Mouse (Mus musculus) urinary bladder, postnatal 10 days (tissue): ENCODE results near the gene Syt17.

ENCODE experiments used
- DNase-seq: peaks from one replicate; pipeline ENCODE4 v3.0.0; 2022; ENCODE audit warnings: low spot score

Gene Syt17

DNA sequence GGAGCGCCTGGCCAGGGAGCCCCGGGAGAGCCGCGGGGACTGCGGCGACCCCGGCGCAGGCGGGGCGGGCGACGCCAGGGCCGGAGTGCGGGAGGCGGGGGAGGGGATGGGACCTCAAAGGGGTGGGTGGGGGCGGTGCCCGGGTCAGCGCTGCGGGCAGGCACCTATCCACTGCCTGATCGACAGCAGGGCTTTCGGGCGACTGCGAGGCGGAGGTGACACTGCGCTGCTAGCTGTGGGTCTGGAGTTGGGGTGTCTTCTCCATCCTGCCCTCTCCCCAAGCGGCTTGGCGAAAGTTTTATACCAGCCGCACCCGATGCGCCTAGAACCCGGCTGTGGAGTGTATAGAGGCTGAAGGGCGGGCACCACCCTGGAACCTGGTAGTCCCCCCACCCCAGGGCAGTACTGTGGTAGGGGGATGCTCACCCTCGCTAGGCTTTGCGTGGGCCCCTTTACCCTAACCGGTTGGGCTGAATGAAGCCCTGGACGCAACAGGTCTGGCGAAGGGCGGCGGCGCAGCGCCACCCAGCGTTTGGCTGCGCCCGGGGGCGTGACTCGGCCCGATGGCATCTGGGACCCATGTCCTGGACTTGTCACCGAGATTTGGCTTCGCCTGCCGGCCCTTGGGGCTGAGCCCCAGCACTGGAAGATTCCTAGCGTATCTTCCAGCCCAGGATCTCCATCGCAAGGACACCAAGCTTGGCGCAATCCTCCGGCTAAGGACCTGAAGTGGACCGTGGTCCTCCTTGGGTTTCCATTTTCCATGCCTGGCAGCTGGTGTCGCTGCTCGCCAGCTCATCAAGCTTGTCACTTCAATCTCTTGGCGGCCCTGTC lies at the start of gene Syt17:
Gene Syt17 (minus strand): TSS at position 89 of the 834 bp plus-strand sequence.
- DNase-seq: no peak

DNA sequence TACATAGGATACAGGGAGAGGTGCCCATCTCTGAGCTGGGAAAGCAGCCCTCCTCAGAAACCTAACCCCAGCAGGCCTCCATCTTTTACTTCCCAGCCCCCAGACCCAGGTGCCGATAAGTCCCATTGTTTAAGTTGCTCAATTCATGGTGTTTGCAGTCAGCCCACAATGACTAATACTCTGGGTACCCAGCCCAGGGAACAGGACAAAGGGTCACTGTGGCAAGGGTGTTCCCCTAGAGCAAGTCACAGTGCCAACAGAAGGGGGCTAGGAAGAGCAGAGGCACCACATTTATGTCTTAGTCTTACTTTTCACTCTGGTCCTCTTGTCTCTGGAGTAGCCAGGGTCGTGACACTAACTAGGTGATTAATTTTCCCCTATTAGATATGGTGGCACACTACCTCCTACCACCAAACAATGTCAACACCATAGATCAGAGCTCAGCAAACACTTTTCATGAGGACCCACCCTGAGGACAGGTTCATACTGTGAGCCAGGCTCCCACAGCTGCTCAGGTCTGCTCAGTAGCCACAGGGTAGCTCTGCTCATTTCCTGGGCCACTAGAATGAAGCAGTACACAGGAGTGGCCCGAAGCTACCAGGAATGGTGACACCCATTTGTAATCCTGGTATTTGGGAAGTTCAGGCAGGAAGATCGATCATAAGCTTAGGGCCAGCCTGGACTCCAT lies 47.0 kb upstream of the Syt17 start:
- DNase-seq: no peak

GRCm38 (mm10) chr7:118493892-118494291 lies 45.9 kb upstream of the Syt17 start:
- DNase-seq: no peak

DNA sequence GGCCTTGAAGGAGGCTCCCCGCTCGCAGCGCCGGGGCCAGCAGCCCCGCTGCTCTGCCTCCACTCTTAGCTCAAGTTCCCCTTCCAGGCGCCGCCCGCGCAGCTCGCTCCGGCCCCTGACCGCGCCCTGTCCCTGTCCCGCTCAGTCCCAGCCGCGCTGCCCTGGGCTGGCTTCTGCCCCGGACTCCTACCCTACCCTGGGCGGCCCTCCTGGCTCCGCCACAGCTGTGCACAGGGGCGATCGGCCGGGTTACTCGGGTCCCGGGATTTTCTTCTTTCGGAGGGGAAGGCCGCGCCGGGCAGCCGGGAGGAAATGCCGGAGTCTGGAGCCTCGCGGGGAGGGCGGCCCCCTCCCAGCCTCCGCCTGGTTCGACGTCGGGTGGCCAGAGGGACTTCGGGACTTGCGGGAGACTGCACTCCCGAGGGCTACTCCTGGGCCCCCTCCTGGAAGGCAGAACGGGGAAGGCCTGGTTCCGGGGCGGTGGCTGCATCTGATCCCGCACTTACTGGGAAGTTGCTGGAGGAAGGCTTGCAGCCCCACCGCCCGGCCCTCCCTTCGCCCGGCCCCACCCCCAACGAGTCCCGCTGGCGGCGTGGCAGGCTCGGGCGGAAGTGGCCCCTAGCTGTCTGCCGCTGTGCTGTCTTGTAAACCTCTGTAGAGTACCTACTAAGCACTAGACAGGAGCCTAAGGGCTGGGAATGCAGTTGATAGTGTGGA lies 43.6 kb upstream of the Syt17 start, which contains the start of gene Itpripl2:
Gene Itpripl2 (minus strand): TSS at position 545 of the 717 bp plus-strand sequence.
- peak; percentile 42 for DNase-seq

GRCm38 (mm10) chr7:118490666-118491430 lies 42.8 kb upstream of the Syt17 start:
- DNase-seq: no peak

DNA sequence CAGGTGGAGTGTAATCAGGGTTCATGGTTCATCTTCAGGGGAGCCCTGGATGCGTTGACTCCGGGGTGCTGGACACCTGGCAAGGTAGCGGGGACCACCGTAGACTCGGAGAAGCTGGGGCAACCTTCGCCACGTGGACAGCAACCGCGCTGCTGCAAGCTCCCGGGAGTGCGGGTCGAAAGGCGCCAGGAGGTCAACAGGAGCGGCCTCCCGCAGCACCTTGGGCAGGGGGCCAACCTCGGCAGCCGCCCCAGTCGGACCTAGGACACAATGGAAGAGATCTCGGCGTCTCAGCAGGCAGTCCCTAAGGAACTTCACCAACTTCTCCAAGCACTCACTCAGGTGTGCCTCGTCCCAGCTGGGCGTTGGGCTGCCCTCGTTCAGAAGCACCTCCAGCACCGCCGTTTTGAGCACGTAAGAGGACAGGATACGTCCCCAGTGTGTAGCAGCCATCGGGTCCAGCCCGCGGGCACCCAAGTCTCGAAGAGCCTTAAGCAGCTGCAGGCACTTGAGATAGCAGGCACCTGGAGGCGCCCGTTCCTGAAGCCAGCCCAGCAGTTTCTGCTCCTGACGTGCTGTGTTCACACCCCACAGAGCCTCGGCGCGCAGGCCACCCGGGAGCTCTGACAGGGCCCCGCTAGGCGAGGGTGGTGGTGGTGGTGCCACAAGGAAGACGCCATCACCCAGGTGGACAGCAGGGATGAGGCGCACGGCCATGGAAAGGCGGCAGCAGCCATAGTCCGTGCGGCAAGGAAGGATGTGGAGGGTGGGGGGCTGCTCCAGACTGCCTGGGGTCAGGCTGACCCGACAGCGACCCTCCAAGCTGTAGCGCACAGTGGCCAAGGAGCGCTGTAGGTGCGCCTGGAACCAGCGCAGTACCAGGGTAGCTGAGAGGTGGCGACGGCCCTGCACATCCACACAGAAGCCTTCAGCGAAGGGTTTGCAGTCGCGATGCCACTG lies 42.0 kb upstream of the Syt17 start:
- no peak for DNase-seq

DNA sequence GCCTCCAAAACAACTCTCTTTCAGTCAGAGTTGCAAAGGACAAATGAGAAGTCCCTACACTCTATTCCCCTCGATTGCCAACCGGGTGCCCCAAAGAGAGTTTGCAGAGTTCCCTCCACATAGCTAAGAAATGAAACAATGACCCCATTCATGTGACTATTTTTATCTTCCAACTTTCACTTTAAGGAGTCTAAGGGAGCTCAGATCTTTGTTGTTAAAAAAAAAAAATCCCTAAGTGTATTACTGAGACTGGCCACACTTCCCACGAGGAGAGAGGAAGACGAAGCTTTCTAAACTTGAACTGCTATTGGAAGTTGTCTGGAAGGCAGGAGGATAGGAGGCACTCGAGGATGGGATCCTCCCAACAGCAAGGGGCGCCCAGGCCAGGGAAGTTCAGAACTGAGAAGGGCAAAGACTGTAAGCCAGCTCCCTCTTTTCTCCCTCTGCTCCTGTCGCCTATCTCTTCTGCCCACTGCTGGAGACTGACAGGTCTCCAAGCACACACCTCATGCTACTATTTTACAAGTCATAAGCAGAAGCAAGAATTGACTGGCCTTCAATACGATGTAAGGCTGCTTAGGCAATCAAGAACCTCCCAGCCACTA lies 40.1 kb upstream of the Syt17 start:
- no peak for DNase-seq

GRCm38 (mm10) chr7:118486917-118487316 lies 38.9 kb upstream of the Syt17 start:
- no peak for DNase-seq

- no peak for DNase-seq
Observed at GRCm38 (mm10) chr7:118483996-118484395, 36.0 kb upstream of the Syt17 start.

DNA sequence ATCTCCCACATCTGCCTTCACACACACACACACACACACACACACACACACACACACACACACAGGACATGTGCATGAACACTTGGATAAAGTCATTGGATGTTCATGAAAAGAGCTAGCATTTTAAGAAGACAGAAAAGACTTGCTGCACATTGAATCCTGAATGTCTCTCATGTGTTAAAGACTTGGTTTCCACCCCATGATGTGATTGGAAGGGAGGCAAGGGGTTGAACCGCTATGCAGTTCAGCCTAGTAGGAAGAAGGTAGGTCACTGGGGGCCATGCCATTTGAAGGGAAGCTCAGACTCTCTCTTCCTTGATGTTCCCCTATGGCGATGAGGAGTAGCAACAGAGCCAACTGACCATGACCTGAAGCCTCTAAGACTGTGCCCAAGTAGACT lies 34.0 kb upstream of the Syt17 start:
- no peak for DNase-seq

DNA sequence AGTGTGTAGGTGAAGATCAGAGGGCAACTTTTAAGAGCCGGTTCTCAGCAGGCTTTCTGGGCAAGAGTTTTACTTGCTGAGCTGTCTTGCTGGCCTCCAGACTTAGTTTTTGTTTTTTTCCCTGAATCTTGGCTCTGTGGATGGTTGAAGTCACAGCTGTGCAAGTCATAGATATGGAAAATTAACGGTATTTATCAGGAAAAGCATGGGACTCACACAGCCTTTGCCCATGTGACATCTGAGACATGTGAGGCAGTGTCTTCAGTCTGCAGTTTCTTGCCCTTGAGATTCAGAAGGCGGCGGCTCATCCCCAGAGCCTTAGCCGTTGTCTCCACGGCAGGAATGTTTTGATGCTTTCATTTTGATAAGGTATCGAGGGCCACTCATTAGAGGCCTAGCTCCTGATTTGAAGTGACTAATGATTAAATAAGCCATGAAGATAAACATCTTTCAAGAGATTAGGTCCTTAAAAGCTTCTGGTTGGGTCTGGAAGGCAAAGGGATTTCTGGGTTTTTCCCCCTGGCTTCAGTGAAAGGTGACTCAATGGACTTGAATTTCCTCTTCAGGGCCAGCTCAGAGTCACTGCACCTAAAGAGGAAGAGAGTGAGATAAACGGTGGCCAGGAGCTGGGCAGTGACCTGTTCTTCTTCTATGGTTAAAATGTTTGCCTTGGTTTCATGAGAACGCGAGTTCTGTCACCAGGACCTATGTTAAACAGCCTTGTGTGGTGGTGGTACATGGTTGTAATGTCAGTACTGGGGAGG lies 33.2 kb upstream of the Syt17 start:
- DNase-seq: no peak

DNA sequence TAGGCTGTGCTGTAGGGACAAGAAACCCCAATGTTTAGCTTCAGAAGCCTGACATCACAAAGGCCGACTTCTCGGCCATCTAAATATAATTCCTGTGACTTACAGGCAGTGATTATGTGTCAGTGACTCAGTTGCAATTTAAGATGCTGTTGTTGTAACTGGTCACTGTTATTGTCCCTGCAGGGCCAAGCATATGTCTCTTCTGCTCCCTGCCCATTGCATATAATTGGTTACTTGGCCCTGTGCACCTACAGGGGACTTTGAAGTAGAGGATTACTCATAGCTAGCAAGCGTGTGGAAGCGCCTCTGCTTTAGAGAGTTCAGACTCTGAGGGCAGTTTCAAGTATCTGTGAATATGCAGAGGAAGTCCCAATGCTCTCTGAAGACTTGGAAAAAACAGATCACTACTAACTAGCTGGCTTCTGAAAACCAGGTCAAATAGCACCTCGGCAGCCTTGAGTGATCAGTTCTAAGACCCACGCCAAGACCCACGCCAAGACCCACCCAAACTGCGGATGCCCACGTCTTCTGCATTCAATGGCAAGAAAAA lies 32.2 kb upstream of the Syt17 start:
- DNase-seq: no peak

GRCm38 (mm10) chr7:118478835-118479312 lies 30.9 kb upstream of the Syt17 start:
- DNase-seq: no peak

DNA sequence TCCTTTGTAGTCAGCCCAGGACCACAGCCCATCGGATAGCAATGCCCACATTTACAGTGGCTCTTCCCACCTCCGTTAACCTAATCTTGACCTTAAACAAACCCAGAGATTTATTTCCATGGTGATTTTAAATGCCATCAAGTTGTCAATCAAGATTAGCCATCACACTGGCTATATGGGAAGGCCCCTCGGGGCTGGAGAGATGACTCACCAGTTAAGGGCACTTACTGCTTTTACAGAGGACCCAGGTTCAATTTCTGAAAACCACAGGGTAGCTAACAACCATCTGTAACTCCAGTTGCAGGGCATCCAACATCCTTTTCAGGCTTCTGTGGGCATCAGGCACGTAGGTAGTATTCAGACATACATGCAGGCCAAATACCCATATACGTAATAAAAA lies 28.4 kb upstream of the Syt17 start:
- no peak for DNase-seq

GRCm38 (mm10) chr7:118475008-118475705 lies 27.1 kb upstream of the Syt17 start:
- DNase-seq: no peak

DNA sequence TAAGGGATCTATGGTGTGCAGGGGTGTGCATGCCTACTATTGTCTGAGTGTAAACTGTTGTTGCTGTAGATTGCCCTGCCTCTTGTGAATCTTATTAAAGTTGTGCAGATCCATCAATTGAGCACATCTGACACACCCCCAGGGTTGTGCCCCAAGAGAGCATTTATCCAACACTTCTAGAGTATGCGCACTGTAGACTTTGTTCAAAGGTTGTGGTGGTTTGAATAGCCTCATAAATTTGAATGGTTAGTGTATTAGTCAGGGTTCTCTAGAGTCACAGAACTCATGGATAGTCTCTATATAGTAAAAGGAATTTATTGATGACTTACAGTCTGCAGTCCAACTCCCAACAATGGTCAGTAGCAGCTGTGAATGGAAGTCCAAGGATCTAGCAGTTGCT lies 24.9 kb upstream of the Syt17 start:
- no peak for DNase-seq

- DNase-seq: no peak
Observed at GRCm38 (mm10) chr7:118468060-118468459, 20.0 kb upstream of the Syt17 start.

DNA sequence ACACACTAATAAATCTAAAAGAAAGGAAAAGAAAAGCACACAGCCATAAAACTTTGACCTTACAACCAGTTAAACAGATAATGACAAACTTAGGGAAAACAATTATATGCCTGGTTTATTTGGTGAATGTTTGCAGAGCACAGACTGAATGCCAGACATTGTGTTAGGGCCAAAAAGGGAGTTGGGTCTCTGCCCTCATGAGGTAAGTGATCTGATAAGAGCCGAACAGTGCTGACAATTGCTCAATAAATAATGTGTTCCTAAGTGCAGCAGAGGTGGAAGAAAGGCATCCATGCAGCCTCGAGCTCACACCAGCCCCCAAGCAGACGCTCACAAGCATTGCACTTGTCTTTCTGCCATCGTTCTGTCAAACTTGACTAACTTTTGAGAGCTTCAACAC lies 16.4 kb upstream of the Syt17 start:
- DNase-seq: no peak
